Mouse (Mus musculus): ENCODE data around the gene Ran.

GRCm38 (mm10) chr5:129065301-129065700, 45.4 kb downstream of the Ran start:
- no peak for TF ChIP-seq CTCF (IDR thresholded peaks at IDR 0.05; ENCODE audit: control insufficient read depth, insufficient read depth, low read length)
- no peak for TF ChIP-seq POLR2A (IDR thresholded peaks at IDR 0.05; ENCODE audit: borderline replicate concordance, control insufficient read depth, low read depth, low read length)
